Mouse (Mus musculus): ENCODE measurements around the gene Thbd.

Gene Thbd

DNA sequence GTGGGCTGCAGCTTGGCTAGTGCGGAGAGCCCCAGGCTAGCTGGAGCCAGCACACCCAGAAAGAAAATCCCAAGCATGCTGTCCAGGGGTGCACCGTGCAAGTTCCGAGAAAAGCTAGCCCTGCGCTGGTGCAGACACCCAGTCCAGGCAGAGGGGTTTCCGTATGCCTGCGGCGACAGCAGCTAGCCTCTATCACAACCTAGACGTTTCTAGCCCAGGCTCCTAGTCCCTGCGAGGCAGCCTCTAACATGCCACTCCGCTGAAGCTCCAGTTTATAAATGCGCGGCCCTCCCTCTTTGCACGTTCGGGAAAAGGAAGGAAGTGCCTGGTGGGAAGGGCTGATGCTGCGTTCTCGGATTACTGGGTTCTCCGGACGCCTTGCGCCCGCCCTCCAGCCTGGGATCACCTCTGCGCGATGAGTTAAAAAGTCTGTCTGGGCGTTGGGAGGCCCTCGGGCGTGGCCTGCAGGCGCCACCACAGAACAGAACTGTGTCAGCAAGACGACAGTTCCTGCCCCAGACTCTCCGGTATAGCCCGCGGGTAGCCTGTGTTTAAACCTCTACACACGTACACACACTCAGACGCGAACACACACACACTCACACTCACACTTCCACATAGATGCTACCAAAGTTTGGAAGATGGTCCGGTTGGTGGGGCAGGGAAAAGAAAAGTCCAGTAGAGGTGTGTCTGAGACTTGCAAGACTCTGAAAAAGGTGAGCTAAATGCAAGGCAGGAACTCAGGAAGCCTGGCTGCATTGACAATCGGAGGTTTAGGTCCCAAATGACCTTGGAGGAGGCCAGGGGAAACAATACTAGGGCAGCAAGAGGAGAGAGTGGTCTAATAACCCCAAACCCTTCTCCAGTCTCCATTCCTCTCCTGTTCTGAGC lies at the start of gene Thbd:
TSS of gene Thbd (minus strand) at position 319 of the 891 bp plus-strand sequence.
- in situ Hi-C loops (cut with MboI; ENCODE audit: unreplicated experiment in 2 of 2) = loop anchor here (5.0 to 10.0 kb wide), 4 partner anchors 124 to 247 kb away; no protein-coding TSS in a partner anchor

DNA sequence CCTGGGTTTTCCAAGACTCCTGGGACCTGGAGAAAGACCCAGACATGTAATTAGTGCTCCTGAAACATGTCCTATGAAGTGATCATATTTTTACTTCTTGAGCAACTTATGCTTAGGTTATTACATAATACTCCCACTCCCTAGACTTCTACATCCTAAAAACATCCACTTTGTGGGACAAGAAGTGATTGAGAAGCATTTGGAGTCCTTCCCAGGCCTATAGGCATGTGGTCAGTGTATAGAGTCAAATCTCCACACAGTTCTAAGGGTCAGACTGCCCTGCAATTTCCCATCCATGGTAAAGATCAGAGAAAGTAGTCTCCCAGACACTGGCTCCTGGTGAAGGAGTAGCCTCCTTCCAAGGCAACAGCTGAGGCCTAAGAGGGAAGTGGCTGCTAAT lies 47.4 kb upstream of the Thbd start:
- in situ Hi-C loops (cut with MboI; ENCODE audit: unreplicated experiment in 2 of 2) = loop anchor here in 1 of 2 experiments (5.0 kb wide), 1 partner anchor 52 kb away; no protein-coding TSS in a partner anchor

- in situ Hi-C loops (cut with MboI; ENCODE audit: unreplicated experiment in 2 of 2) = no loop called here
These were observed 46.1 kb upstream of the Thbd start for GRCm38 (mm10) chr2:148454014-148454542.

- in situ Hi-C loops (cut with MboI; ENCODE audit: unreplicated experiment in 2 of 2) = no loop called here
These were observed 45.1 kb upstream of the Thbd start for GRCm38 (mm10) chr2:148453061-148453460.

- in situ Hi-C loops (cut with MboI; ENCODE audit: unreplicated experiment in 2 of 2) = no loop called here
These were observed 43.5 kb upstream of the Thbd start for GRCm38 (mm10) chr2:148451498-148451897.

GRCm38 (mm10) chr2:148450616-148451015 lies 42.6 kb upstream of the Thbd start:
- in situ Hi-C loops (cut with MboI; ENCODE audit: unreplicated experiment in 2 of 2) = no loop called here

GRCm38 (mm10) chr2:148449659-148450058 lies 41.7 kb upstream of the Thbd start:
- in situ Hi-C loops (cut with MboI; ENCODE audit: unreplicated experiment in 2 of 2) = loop anchor here in 1 of 2 experiments (10.0 kb wide), 1 partner anchor 85 kb away; no protein-coding TSS in a partner anchor

- in situ Hi-C loops (cut with MboI; ENCODE audit: unreplicated experiment in 2 of 2) = loop anchor here in 1 of 2 experiments (10.0 kb wide), 1 partner anchor 88 kb away; no protein-coding TSS in a partner anchor
These were observed 38.5 kb upstream of the Thbd start for GRCm38 (mm10) chr2:148446446-148446845.

- in situ Hi-C loops (cut with MboI; ENCODE audit: unreplicated experiment in 2 of 2) = loop anchor here in 1 of 2 experiments (10.0 kb wide), 1 partner anchor 89 kb away; no protein-coding TSS in a partner anchor
These were observed 37.6 kb upstream of the Thbd start for GRCm38 (mm10) chr2:148445616-148446015.

DNA sequence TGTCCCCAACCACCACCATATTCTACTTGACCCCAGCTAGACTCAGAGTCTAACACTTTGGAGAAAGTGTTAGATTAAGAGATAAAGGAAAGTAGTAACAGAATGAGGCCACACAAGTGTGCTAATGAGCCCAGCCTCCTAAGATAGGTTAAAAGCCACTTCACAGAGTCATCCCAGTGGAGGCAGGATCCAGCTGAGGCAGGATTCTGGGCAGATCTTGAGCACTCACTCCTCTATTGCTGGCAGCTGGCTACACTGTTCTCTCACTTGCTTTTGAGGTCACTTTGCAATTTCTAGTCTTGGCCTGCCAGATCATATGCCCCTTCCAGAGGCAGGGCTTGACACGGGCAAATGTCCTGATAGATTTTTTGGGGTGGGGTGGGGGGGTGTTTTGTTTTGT lies 36.5 kb upstream of the Thbd start:
- in situ Hi-C loops (cut with MboI; ENCODE audit: unreplicated experiment in 2 of 2) = loop anchor here in 1 of 2 experiments (10.0 kb wide), 1 partner anchor 90 kb away; no protein-coding TSS in a partner anchor

DNA sequence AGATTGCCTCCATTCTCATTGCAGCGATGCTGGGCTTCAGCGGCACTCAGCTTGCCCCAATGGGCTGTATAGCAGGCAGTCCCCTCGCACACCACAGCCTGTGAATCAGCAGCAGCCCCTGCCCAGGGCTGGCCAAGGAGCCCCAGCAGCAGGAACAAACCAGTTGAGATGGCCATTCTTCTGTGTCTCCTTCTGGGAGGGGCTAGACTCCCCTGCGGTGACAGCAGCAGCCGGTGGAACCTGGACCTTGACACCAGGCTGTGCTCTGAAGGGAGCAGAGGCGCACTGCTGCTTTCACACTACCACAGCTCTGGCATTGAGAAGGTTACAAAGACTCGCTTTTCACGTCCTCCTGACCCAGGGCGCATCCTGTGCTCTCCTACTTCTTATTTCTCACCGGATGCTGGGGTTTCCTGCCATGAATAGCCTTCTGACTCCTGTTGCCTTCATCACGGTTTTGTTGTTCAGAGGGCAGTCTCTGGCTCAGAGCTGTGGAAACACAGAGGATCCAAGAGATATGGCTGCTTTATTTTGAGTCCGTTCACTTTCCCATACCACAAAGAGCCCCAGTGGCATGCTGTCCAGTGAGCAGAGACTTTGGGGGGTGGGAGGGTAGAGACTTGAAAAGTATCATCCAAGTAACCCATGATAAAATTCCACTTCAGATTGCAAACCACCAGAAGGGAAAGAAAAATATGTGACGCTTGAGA lies 35.4 kb upstream of the Thbd start, which contains the start of gene Cd93:
TSS of gene Cd93 (minus strand) at position 315 of the 710 bp plus-strand sequence.
- in situ Hi-C loops (cut with MboI; ENCODE audit: unreplicated experiment in 2 of 2) = loop anchor here in 1 of 2 experiments (10.0 kb wide), 1 partner anchor 91 kb away; no protein-coding TSS in a partner anchor

DNA sequence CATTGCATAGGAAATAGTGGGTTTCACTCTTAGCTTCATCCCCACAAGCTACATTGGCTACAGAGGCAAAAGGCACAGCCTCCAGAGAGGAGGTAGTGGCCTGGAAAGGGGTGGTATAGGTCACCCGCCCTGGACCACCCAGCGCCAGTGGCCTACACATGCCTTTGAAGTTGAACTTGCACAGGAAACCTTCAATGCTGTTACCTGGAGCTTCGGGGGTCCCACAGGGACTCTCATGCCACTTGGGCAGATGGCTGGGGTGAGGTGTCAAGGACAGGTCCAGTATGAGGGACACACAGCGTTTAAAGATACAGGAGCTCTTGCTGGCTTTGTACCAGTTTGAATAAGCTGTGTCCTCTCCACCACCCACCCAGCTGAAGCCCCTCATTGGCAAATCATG lies 34.7 kb upstream of the Thbd start:
- in situ Hi-C loops (cut with MboI; ENCODE audit: unreplicated experiment in 2 of 2) = loop anchor here in 1 of 2 experiments (10.0 kb wide), 1 partner anchor 92 kb away; no protein-coding TSS in a partner anchor

- in situ Hi-C loops (cut with MboI; ENCODE audit: unreplicated experiment in 2 of 2) = loop anchor here in 1 of 2 experiments (10.0 kb wide), 1 partner anchor 93 kb away; no protein-coding TSS in a partner anchor
These were observed 34.2 kb upstream of the Thbd start for GRCm38 (mm10) chr2:148442172-148442571.

DNA sequence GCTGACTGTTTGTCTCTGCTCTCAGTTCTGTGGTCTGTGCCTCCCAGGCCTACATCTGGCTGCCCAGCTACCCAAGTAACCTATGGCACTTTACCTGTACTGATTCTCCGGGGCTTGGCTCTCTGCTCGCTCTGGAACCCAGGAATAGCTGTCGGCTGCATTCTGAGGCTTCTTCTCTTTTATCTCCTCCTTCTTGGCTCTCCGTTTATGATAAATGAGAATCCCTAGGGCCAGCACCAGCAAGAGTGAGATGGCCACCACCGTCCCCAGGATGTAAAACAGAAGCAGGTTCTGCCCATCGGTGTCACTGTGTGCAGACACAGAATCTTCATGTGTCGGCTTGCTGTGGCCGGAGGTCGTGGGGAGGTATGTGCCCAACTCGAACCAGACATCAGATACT lies 33.4 kb upstream of the Thbd start:
- in situ Hi-C loops (cut with MboI; ENCODE audit: unreplicated experiment in 2 of 2) = loop anchor here in 1 of 2 experiments (10.0 kb wide), 1 partner anchor 93 kb away; no protein-coding TSS in a partner anchor

DNA sequence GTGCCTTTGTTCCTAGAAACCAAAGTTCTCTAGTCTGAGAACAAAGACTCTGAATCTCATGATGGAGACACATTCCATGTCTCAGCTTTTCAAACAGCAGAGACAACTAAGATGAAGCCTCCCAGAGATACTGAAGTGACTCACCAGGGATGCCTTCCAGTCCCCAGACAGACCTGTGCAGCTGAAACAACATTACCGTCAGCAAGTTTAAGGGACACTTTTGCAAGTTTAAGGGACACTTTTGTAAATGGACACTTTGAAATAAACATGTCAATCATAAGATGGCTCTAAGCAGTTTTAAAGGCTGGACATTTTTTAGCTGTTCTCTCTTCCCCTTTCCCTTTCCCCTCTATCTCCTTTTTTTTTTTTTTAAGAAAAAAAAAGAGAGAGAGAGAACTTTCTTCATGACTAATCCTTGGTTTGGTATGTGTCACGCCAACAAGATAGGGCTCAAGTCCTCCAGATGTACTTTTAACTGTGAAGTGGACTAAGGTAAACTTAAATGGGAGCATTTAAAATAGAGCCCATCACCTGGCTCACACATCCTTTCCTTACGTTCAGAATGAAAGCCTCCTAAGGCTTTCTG lies 31.8 kb upstream of the Thbd start:
- in situ Hi-C loops (cut with MboI; ENCODE audit: unreplicated experiment in 2 of 2) = loop anchor here in 1 of 2 experiments (10.0 kb wide), 1 partner anchor 95 kb away; no protein-coding TSS in a partner anchor

GRCm38 (mm10) chr2:148436285-148436684 lies 28.3 kb upstream of the Thbd start:
- in situ Hi-C loops (cut with MboI; ENCODE audit: unreplicated experiment in 2 of 2) = no loop called here

DNA sequence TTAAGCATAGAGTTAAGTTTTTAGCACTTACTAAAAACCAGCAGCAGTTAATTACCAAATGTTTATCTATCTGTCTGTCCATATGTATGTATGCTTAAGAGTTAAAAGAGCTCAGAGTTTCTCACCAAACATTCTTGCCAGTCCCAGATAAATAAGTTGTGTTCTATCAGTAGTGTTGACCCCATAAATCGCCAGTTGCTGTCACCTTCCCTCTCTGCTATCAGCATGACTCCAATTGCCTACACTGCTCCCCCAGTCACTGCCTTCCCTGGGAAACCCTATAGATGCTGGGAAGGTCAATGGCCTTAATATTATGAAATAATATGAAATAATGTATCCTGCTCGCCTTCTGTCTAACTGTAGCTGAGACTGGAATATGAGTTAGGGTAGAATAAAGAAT lies 24.4 kb upstream of the Thbd start:
- in situ Hi-C loops (cut with MboI; ENCODE audit: unreplicated experiment in 2 of 2) = loop anchor here in 1 of 2 experiments (5.0 kb wide), 1 partner anchor 135 kb away; no protein-coding TSS in a partner anchor

DNA sequence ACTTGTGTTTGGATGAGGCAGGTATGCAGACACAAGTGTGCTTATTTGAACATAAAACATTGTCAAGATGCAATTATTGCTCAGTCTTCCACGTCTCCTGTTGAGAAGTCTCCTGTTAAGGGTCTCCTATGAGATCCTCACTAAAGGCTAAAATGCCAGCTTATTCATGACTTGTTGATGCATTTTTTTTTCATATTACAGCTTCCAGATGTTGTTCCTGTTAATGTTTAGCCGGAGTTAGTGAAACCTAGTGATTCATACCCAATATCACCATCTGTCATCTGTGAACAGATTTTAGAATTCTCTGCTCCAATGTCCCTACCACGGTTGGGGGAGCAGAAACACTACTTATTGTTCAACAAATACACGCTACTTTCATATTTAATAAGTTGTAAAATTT lies 23.0 kb upstream of the Thbd start:
- in situ Hi-C loops (cut with MboI; ENCODE audit: unreplicated experiment in 2 of 2) = loop anchor here in 1 of 2 experiments (5.0 kb wide), 1 partner anchor 136 kb away; no protein-coding TSS in a partner anchor

DNA sequence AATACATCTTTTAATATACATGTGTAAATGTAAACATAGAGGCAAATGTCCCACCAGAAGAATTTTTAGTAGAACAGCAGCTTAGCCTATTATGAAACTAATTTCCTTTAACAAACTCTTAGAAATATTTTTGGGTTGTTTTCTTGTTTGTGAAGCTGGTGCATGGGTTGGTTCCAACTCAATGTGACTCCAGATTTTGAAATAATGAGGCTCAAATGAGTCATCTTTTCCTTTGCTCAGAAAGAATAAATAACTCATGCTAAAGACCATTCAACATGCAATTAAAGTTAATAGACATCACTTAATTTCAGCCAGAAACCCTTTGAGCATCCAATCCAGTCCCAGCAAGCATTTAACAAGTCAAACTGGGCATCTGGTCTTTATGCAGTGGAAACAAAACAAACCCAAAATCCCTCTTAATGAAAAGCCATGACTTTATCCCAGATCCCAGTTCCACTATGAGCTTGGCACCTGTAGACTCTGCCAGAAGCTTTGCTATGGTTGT lies 21.1 kb upstream of the Thbd start:
- in situ Hi-C loops (cut with MboI; ENCODE audit: unreplicated experiment in 2 of 2) = no loop called here

DNA sequence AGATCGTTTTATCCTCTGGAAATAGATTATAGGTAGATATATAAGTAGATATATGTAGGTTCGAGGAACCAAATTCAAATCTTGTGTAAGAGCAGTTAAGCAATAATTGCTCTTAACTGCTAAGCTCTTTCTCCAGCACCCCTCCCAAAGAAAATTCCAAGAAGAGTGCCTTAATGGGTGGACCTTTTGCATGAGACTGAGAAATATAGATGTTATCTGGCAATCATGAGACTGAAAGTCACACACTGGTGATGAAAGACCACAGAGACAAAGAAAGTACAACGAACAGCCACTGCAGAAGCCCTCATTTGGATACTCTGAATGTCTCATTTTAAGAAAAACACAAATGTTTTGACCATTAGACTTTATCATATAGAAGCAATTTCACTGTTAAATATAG lies 20.5 kb upstream of the Thbd start:
- in situ Hi-C loops (cut with MboI; ENCODE audit: unreplicated experiment in 2 of 2) = no loop called here

All from v-Abl transformed pro-B cells (cell line).